Comparison of ENCODE assay signal across 9 mouse cellular contexts in the genomic region with DNA sequence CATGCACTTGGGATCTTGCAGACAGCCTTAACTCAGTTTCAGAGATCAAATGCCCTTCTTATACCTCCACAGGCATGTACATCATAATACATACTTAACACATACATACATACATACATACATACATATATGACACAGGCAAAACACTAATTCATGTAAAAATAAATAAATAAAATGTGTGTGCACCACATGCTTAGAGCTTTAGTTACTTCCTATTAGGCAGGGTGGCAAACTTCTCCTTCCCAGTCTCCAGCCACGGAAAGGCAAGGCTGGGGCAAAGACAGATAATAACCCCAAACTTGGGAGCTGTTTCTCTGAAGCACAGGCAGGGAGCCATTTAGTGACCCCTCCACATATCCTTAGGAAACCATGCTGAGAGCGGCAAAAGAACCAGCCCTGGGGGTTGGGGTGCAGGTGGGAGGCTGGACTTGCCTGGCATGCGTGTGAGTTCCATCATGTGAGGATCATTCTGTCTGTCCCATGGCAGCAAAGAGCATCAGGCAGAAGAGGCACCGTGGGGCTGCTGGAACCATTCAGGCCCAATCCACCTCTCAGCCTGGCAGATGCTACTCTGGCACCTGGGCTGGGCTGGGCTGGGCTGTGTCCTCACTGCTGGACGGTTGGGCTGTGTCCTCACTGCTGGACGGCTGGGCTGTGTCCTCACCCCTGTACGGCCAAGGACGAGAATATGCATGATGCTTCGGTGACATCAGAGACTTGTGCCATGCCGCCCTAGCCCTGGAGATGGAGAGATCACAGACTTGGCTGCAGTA. TPM values are rescaled to one million over a fixed set of nuclear protein-coding genes. Genes with fewer than 3 reads are reported as not detected.
DNase-seq lines count a peak whose midpoint lies in the region.
"Had no signal": no experiment of that assay in that cellular context is flagged by ENCODE, and none has a peak within 500 bp of the region (broad histone marks: within the 10 kb centered on the region; RNA-seq: fewer than 3 reads in every experiment).

Gene Rhbdf2, minus strand, starts transcription at position 721 of the 773 bp plus-strand sequence.

- DNase-seq in gastrocnemius, adult 18-20 months (ENCODE audit: low spot score) = no peak
- DNase-seq in gastrocnemius, postnatal 4 days (ENCODE audit: low spot score in 2 of 2) = no peak
- DNase-seq in urinary bladder, adult 2 months (ENCODE audit: low spot score) = no peak
- no peak for DNase-seq in urinary bladder, postnatal 25 days (ENCODE audit: low spot score)
- no peak for DNase-seq in heart, postnatal 25 days (ENCODE audit: low spot score)
- DNase-seq in adipocyte (ENCODE audit: low spot score) = no peak
- DNase-seq in spleen, adult 12 weeks (ENCODE audit: low spot score) = no peak
- DNase-seq in layer of hippocampus, postnatal 36 days = no peak
- DNase-seq: cerebellum, adult 9-10 months had no signal

- intact Hi-C loops in heart, postnatal 25 days (cut with DNase I) = no loop called here

RNA-seq across cellular contexts. Expression of gene Rhbdf2, which starts in this region (rescaled TPM):
- total RNA-seq in gastrocnemius, adult 18-20 months (2021) = 10 to 100 TPM; 11.2 to 11.9 TPM
- total RNA-seq in gastrocnemius, postnatal 4 days (2021) = 1 to 10 TPM; 7.4 to 9.1 TPM
- polyA plus RNA-seq in urinary bladder, adult 2 months (2012; rRNA removed) = 15.4 and 17.0 TPM in 2 replicates
- 10 to 100 TPM; 10.6 to 12.8 TPM for total RNA-seq in heart, postnatal 25 days (2021)
- 1 to 10 TPM in 1 of 2 experiments, under 1 TPM in 1; 0.90 to 1.4 TPM for total RNA-seq in layer of hippocampus, postnatal 36 days (2021)
